10 mouse cellular contexts compared by ENCODE assay signal in the genomic region with DNA sequence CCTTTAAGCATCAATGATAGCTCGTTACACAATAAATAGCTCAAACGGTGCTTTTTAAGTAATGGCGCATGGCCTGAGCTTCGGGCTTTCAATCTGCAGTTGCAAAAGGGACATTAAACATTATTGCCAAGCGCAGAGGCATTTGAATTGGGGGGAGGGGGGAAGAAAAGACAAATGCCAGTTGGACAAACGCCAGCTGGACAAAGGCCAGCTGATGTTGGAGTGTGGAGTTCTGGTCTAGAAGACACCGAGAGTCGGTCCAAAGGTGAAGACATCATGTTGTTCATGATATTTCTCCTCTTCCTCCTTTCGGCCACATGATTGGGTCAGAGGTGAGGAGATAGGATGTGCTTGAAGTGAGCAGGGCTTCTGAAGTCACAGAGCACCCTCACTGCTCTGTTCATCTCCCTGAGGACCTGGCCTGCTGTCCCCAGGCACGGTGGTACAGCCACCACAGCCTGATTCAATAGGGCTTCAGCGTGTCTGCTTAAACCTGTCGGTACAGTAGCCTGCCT.
DNase-seq lines count a peak whose midpoint lies in the region; ATAC-seq lines count a peak whose summit lies in the region.
"Had no signal": no experiment of that assay in that cellular context is flagged by ENCODE, and none has a peak within 500 bp of the region (broad histone marks: within the 10 kb centered on the region; RNA-seq: fewer than 3 reads in every experiment).

No protein-coding gene starts in this region.

- peak overlapping the region; percentile 75 for H3K27ac ChIP-seq in forebrain, embryonic 13.5 days
- no peak overlapping the region for H3K27ac ChIP-seq in forebrain, embryonic 11.5 days (ENCODE audit: low read depth, low read length)
- peak overlapping the region; percentile 54 for H3K27ac ChIP-seq in forebrain, embryonic 16.5 days (ENCODE audit: low read length)
- H3K27ac ChIP-seq: heart, embryonic 15.5 days; stomach, postnatal 0 days had no signal

- peak overlapping the region; percentile 27 for H3K4me2 ChIP-seq in forebrain, embryonic 13.5 days
- H3K4me2 ChIP-seq in forebrain, embryonic 11.5 days (ENCODE audit: low read depth, low read length, severe bottlenecking): no peak overlapping the region
- H3K4me2 ChIP-seq in forebrain, embryonic 16.5 days (ENCODE audit: low read length): peak overlapping the region; percentile 4
- H3K4me2 ChIP-seq: heart, embryonic 15.5 days had no signal

- H3K36me3 ChIP-seq in forebrain, embryonic 13.5 days (ENCODE audit: poor library complexity, severe bottlenecking): no peaks in the 10 kb centered on the region
- H3K36me3 ChIP-seq in forebrain, embryonic 11.5 days (ENCODE audit: control insufficient read depth, insufficient read depth, low read length): no peaks in the 10 kb centered on the region
- H3K36me3 ChIP-seq in forebrain, embryonic 16.5 days (ENCODE audit: control insufficient read depth, insufficient read depth): no peaks in the 10 kb centered on the region
- H3K36me3 ChIP-seq: heart, embryonic 15.5 days had no signal

- H3K4me1 ChIP-seq in forebrain, embryonic 13.5 days: peaks cover 46% of the 10 kb centered on the region
- H3K4me1 ChIP-seq in forebrain, embryonic 11.5 days (replicated peaks; ENCODE audit: control insufficient read depth, insufficient read depth, low read length): peaks cover 7% of the 10 kb centered on the region; the same call in 1 of the 2 replicates
- peaks cover 35% of the 10 kb centered on the region for H3K4me1 ChIP-seq in forebrain, embryonic 16.5 days (replicated peaks; ENCODE audit: control insufficient read depth, insufficient read depth, low read length)

- H3K9ac ChIP-seq in forebrain, embryonic 13.5 days: peak overlapping the region; percentile 39; the same call in 1 of the 2 replicates
- no peak overlapping the region for H3K9ac ChIP-seq in forebrain, embryonic 11.5 days (ENCODE audit: low read length)
- no peak overlapping the region; the same call in 1 of the 2 replicates for H3K9ac ChIP-seq in forebrain, embryonic 16.5 days (replicated peaks; ENCODE audit: low read depth, low read length)
- H3K9ac ChIP-seq: heart, embryonic 15.5 days had no signal

- ATAC-seq in forebrain, embryonic 13.5 days: peak; percentile 44; the same call in 1 of the 2 replicates
- no peak for ATAC-seq in forebrain, embryonic 11.5 days (replicated peaks; ENCODE audit: low FRiP score)
- ATAC-seq in forebrain, embryonic 16.5 days: peak; percentile 32; the same call in 1 of the 2 replicates

- 21% methylated on average over 12 of the region's 12 CpGs for WGBS in forebrain, embryonic 13.5 days
- 38% methylated on average over 12 of the region's 12 CpGs for WGBS in forebrain, embryonic 11.5 days
- 10% methylated on average over 12 of the region's 12 CpGs for WGBS in forebrain, embryonic 16.5 days

- H3K9me3 ChIP-seq in forebrain, embryonic 13.5 days (replicated peaks): no peaks in the 10 kb centered on the region
- no peaks in the 10 kb centered on the region for H3K9me3 ChIP-seq in forebrain, embryonic 11.5 days (ENCODE audit: control insufficient read depth, low read length)
- H3K9me3 ChIP-seq in forebrain, embryonic 16.5 days (ENCODE audit: control insufficient read depth, low read length): no peaks in the 10 kb centered on the region
- H3K9me3 ChIP-seq: heart, embryonic 15.5 days had no signal

- no peak for DNase-seq in forebrain, embryonic 11.5 days (ENCODE audit: low spot score)
- DNase-seq in Muller cell, postnatal 12 days (ENCODE audit: inconsistent ontology term): peak; percentile 62
- DNase-seq in kidney, postnatal 25 days: peak; percentile 74
- no peak for DNase-seq in spleen, postnatal 10 days (ENCODE audit: low spot score in 2 of 2)
- no peak for DNase-seq in layer of hippocampus, postnatal 25 days (ENCODE audit: extremely low spot score in 1 of 2, low spot score in 1 of 2)
- DNase-seq in testis, postnatal 14 days (ENCODE audit: low spot score): no peak

- 0 out of 2 replicates have a peak, but pooled peaks cover 5% of the 10 kb centered on the region for H3K27me3 ChIP-seq in forebrain, embryonic 13.5 days
- H3K27me3 ChIP-seq in forebrain, embryonic 11.5 days (ENCODE audit: control insufficient read depth, insufficient read depth, low read length): no peaks in the 10 kb centered on the region
- no peaks in the 10 kb centered on the region for H3K27me3 ChIP-seq in forebrain, embryonic 16.5 days (replicated peaks; ENCODE audit: control insufficient read depth, insufficient read depth, low read length)
- H3K27me3 ChIP-seq: heart, embryonic 15.5 days had no signal

- H3K4me3 ChIP-seq in forebrain, embryonic 13.5 days: no peak overlapping the region
- H3K4me3 ChIP-seq in forebrain, embryonic 11.5 days (ENCODE audit: low read depth, low read length): no peak overlapping the region
- no peak overlapping the region for H3K4me3 ChIP-seq in forebrain, embryonic 16.5 days (replicated peaks; ENCODE audit: low read length)
- H3K4me3 ChIP-seq: heart, embryonic 15.5 days had no signal

Comparison
In these comparisons a context has a peak if more than half of its experiments do, and no peak if none do; other contexts are left out.
1. DNase-seq: peak in Muller cell, postnatal 12 days (single experiment) and kidney, postnatal 25 days (2 of 2); none in forebrain, embryonic 11.5 days (single experiment), spleen, postnatal 10 days (0 of 2), layer of hippocampus, postnatal 25 days (0 of 2) and testis, postnatal 14 days (single experiment).